Mouse (Mus musculus) spleen, adult 2 months (tissue): ENCODE data around the gene Tbc1d10b. TPM values are rescaled to one million over a fixed set of nuclear protein-coding genes. Genes with fewer than 3 reads are reported as not detected.

Experiments
- DNase-seq, 2 experiments: peaks; one replicate each; pipeline versions ENCODE4 v3.0.0 to v3.0.0-alpha.2; 2012 to 2021; ENCODE audit warnings: low spot score in 2 of 2, low read depth in 1 of 2
- H3K27ac ChIP-seq: fragments of 200-500 bp; 2 replicates; pipeline ENCODE4 v1.5.1; 2012; ENCODE audit warnings: low read length, inconsistent platforms; ENCODE audit not compliant: insufficient read depth
- H3K27me3 ChIP-seq: fragments of 200-500 bp; 2 replicates; pipeline ENCODE4 v1.6.1; 2012; ENCODE audit warnings: mild to moderate bottlenecking, moderate library complexity, low read length, inconsistent platforms; ENCODE audit not compliant: control insufficient read depth, insufficient read depth
- H3K36me3 ChIP-seq: fragments of 200-500 bp; 2 replicates; pipeline ENCODE4 v1.6.1; 2012; ENCODE audit warnings: mild to moderate bottlenecking, low read length, inconsistent platforms; ENCODE audit not compliant: control insufficient read depth, insufficient read depth
- H3K4me1 ChIP-seq: fragments of 200-500 bp; 2 replicates; pipeline ENCODE4 v1.6.1; 2011; ENCODE audit warnings: inconsistent platforms; ENCODE audit not compliant: control insufficient read depth, insufficient read depth, insufficient read length
- H3K4me3 ChIP-seq: fragments of 200-500 bp; 2 replicates; pipeline ENCODE4 v1.5.1; 2011; ENCODE audit warnings: mild to moderate bottlenecking, inconsistent platforms; ENCODE audit not compliant: insufficient read depth, insufficient read length; ENCODE audit errors: extremely low read depth
- CTCF ChIP-seq: fragments of 200-500 bp; IDR thresholded peaks from 2 replicates; pipeline ENCODE4 v1.5.1; 2011; ENCODE audit warnings: mild to moderate bottlenecking, inconsistent platforms; ENCODE audit not compliant: insufficient read depth, insufficient read length, insufficient replicate concordance; ENCODE audit errors: extremely low read depth
- POLR2A ChIP-seq: fragments of 200-500 bp; IDR thresholded peaks from 2 replicates; pipeline ENCODE4 v1.6.1; 2011; ENCODE audit warnings: low read depth, low read length, inconsistent platforms
- WGBS: fragments of 180-500 bp; shearing (Covaris S2); methylation state at CpG from one replicate; pipeline ENCODE4 v1.1.7; 2018; 5-methylcytosine and 5-hydroxymethylcytosine counted together
- polyA plus RNA-seq: library from polyadenylated mRNA; depleted of rRNA; stranded (reverse); fragments of >200 nt; gene quantifications from 2 replicates; pipeline ENCODE4 v1.2.3, GENCODE M21; 2012

Tbc1d10b gene
- polyA plus RNA-seq, 1 experiment = 33.0 TPM

GRCm38 (mm10) chr7:127180783-127181182, 27.5 kb downstream of the Tbc1d10b start:
- Histone ChIP-seq H3K4me3 (no peak overlapping the region), H3K36me3 (no peaks in the 10 kb centered on the region), H3K27ac (peak overlapping the region; percentile 62), H3K4me1 (peaks cover 13% of the 10 kb centered on the region; the same call in 1 of the 2 replicates), H3K27me3 (no peaks in the 10 kb centered on the region)
- peak in 1 of 2 experiments; percentile 54 for DNase-seq
- TF ChIP-seq POLR2A = no peak
- TF ChIP-seq CTCF = no peak
- 17% methylated on average over 2 of the region's 2 CpGs for WGBS

- no peak for DNase-seq
- Histone ChIP-seq H3K27ac (no peak overlapping the region), H3K4me3 (no peak overlapping the region), H3K36me3 (no peaks in the 10 kb centered on the region), H3K27me3 (no peaks in the 10 kb centered on the region), H3K4me1 (peaks cover 10% of the 10 kb centered on the region; the same call in 1 of the 2 replicates)
- TF ChIP-seq CTCF (no peak), POLR2A (no peak)
- 85% methylated on average over 4 of the region's 4 CpGs for WGBS
Observed at GRCm38 (mm10) chr7:127176937-127177336, 31.3 kb downstream of the Tbc1d10b start.

- H3K36me3 ChIP-seq = no peaks in the 10 kb centered on the region
- no peaks in the 10 kb centered on the region for H3K27me3 ChIP-seq
- H3K27ac ChIP-seq = no peak overlapping the region
- peaks cover 14% of the 10 kb centered on the region; the same call in 1 of the 2 replicates for H3K4me1 ChIP-seq
- TF ChIP-seq POLR2A = no peak
- TF ChIP-seq CTCF = no peak
- no peak overlapping the region for H3K4me3 ChIP-seq
- no peak for DNase-seq
- WGBS = 77% methylated on average over 5 of the region's 5 CpGs
Observed at GRCm38 (mm10) chr7:127166501-127166900, 41.8 kb downstream of the Tbc1d10b start.

GRCm38 (mm10) chr7:127165607-127166493, 42.4 kb downstream of the Tbc1d10b start:
- 42% methylated on average over 12 of the region's 12 CpGs for WGBS
- no peak for DNase-seq
- Histone ChIP-seq H3K36me3 (no peaks in the 10 kb centered on the region), H3K27me3 (no peaks in the 10 kb centered on the region), H3K4me3 (no peak overlapping the region), H3K4me1 (peaks cover 14% of the 10 kb centered on the region; the same call in 1 of the 2 replicates), H3K27ac (peak overlapping the region; percentile 49; the same call in 1 of the 2 replicates)
- TF ChIP-seq CTCF = no peak
- TF ChIP-seq POLR2A = no peak

- 86% methylated on average over 4 of the region's 4 CpGs for WGBS
Observed at GRCm38 (mm10) chr7:127164002-127164401, 44.3 kb downstream of the Tbc1d10b start.

GRCm38 (mm10) chr7:127162546-127162945, 45.7 kb downstream of the Tbc1d10b start:
- Histone ChIP-seq H3K4me1 (peaks cover 14% of the 10 kb centered on the region; the same call in 1 of the 2 replicates), H3K27me3 (no peaks in the 10 kb centered on the region), H3K4me3 (no peak overlapping the region), H3K36me3 (no peaks in the 10 kb centered on the region), H3K27ac (no peak overlapping the region)
- WGBS = 89% methylated on average over 5 of the region's 5 CpGs
- DNase-seq = no peak
- TF ChIP-seq POLR2A (no peak), CTCF (no peak)

More at GRCm38 (mm10) chr7:127164002-127164401, 44.3 kb downstream of the Tbc1d10b start:
- Histone ChIP-seq H3K36me3 (no peaks in the 10 kb centered on the region), H3K4me3 (no peak overlapping the region), H3K27ac (no peak overlapping the region), H3K4me1 (peaks cover 14% of the 10 kb centered on the region; the same call in 1 of the 2 replicates), H3K27me3 (no peaks in the 10 kb centered on the region)
- no peak for DNase-seq
- TF ChIP-seq POLR2A = no peak
- TF ChIP-seq CTCF = no peak

- Histone ChIP-seq H3K4me1 (peaks cover 8% of the 10 kb centered on the region; the same call in 1 of the 2 replicates), H3K27ac (no peak overlapping the region), H3K4me3 (no peak overlapping the region), H3K27me3 (no peaks in the 10 kb centered on the region), H3K36me3 (no peaks in the 10 kb centered on the region)
- no peak for DNase-seq
- TF ChIP-seq POLR2A = no peak
- no peak for TF ChIP-seq CTCF
- 75% methylated on average over 4 of the region's 4 CpGs for WGBS
Observed at GRCm38 (mm10) chr7:127157548-127157947, 50.7 kb downstream of the Tbc1d10b start.
